Mouse (Mus musculus): ENCODE results near the gene Psph.
"Not testable (repeated sequence)": the region's sequence is repeated elsewhere in the genome, so short reads cannot be mapped to it uniquely, and the experiment has no call there.

DNA sequence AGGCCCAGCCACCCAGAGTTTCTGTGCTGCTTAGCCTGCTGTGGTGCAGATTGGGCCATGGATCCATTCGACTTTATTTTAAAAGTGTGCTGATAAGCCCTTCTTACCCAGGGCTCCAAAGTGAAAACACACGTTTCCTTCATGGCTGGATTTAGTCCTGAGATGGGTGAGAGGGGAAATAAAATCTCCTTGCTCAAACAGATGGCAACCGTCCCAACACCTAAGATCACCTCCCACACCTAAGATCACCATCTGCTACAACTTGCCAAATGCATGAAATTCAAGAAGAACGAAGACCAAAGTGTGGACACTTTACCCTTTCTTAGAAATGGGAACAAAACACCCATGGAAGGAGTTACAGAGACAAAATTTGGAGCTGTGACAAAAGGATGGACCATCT is 13.9 kb downstream of the Psph start:
- TF ChIP-seq CTCF, POLR2A (IDR thresholded peaks at IDR 0.05; ENCODE audit: extremely low read depth, insufficient read depth, low read length): not testable (repeated sequence)
